Mouse (Mus musculus): ENCODE measurements around the gene Cd19.

DNA sequence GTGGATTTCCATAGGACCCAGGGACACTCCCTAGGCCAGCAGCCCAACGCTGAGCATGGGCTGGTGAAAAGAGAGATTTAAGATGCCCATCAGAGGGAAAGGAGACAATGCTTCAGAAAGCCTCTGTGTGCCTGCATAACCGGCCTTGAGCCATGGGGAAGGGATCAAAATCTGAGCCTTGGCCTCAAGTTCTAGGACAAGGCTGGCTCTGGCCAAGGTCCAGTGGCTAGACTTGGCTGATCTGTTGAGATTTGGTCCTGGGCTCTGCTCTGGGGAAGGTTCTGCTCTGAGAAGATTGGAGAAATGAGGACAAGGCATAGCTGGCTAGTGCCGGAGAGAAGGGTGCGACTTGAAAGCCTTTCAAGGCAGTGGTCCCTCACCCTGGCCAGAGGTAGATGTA, 3.6 kb downstream of the Cd19 start:
- TF ChIP-seq CTCF (IDR thresholded peaks at IDR 0.05; ENCODE audit: low read depth) (no peak), EP300 (IDR thresholded peaks at IDR 0.05; ENCODE audit: low read depth) (no peak)
